Comparison of ENCODE assay signal across 15 mouse cellular contexts in the genomic region with DNA sequence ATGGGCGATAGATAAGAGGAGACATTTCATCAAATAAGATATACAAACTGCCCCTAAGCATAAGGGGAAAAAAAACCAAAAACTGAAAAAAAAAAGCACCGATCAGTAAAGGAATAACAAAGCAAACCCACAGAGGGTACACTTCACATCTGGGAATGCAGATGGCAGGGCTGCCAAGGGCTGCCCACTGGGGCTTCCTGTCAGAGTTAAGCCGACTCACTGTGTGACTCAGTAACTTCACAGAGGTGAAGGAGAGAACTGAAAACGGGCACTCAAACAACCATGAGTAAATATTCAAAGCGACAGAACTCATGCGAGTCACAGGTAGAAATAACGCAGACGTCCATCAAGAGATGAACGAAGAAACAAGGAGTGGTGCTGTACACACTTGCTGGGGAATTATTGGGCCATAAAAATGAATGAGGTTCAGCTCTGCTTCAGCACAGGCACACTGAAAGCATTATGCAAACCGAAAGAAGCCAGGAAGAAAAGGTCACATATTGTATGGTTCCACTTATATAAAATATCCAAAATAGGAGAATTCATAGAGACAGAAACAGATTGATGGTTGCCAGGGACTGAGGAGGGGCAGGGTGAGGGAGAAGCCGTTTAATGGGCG.
DNase-seq lines count a peak whose midpoint lies in the region; ATAC-seq and TF ChIP-seq lines count a peak whose summit lies in the region.
"Had no signal": no experiment of that assay in that cellular context is flagged by ENCODE, and none has a peak within 500 bp of the region (broad histone marks: within the 10 kb centered on the region; RNA-seq: fewer than 3 reads in every experiment).

No protein-coding gene starts in this region.

- H3K9ac ChIP-seq in CH12.LX (ENCODE audit: insufficient read depth, low read depth), result no peak overlapping the region
- H3K9ac ChIP-seq in intestine, embryonic 14.5 days (ENCODE audit: low read length), result no peak overlapping the region
- H3K9ac ChIP-seq: forebrain, embryonic 12.5 days; hindbrain, embryonic 13.5 days; liver, embryonic 12.5 days; midbrain, embryonic 13.5 days had no signal

- TF ChIP-seq EP300 in CH12.LX (IDR thresholded peaks at IDR 0.05; ENCODE audit: low read length), result no peak; the same call in 1 of the 2 replicates

- H3K79me2 ChIP-seq in CH12.LX (replicated peaks; ENCODE audit: control insufficient read depth, extremely low read depth, insufficient read depth, poor library complexity, severe bottlenecking), result no peaks in the 10 kb centered on the region

- 34% methylated on average over 12 of the region's 12 CpGs for WGBS in thymus, adult 2 months
- 57% methylated on average over 12 of the region's 12 CpGs for WGBS in intestine, embryonic 14.5 days

- H3K4me1 ChIP-seq in thymus, adult 2 months (replicated peaks; ENCODE audit: control insufficient read depth, insufficient read depth, low read length), result 0 out of 2 replicates have a peak, but pooled peaks cover 3% of the 10 kb centered on the region
- H3K4me1 ChIP-seq in CH12.LX (ENCODE audit: control insufficient read depth in 1 of 2, insufficient read depth in 2 of 2), result peaks cover 0 to 22% of the 10 kb centered on the region in 2 experiments; a peak in 2 of 4 replicates
- no peaks in the 10 kb centered on the region for H3K4me1 ChIP-seq in intestine, embryonic 14.5 days (replicated peaks; ENCODE audit: control insufficient read depth, insufficient read depth, low read length)

- H3K36me3 ChIP-seq in thymus, adult 2 months (ENCODE audit: control insufficient read depth, insufficient read depth, low read length), result peaks cover 13% of the 10 kb centered on the region
- H3K36me3 ChIP-seq in CH12.LX (replicated peaks in 1 of 2; ENCODE audit: control insufficient read depth in 1 of 2, insufficient read depth in 1 of 2, low read length in 1 of 2), result peaks cover 8 to 67% of the 10 kb centered on the region in 2 experiments
- H3K36me3 ChIP-seq in intestine, embryonic 14.5 days (ENCODE audit: control insufficient read depth, insufficient read depth, low read length), result peaks cover 5% of the 10 kb centered on the region
- H3K36me3 ChIP-seq: forebrain, embryonic 12.5 days; hindbrain, embryonic 13.5 days; midbrain, embryonic 13.5 days had no signal

- no peaks in the 10 kb centered on the region for H3K9me3 ChIP-seq in CH12.LX (replicated peaks; ENCODE audit: low read length)
- no peaks in the 10 kb centered on the region for H3K9me3 ChIP-seq in intestine, embryonic 14.5 days (ENCODE audit: control insufficient read depth, low read length)
- H3K9me3 ChIP-seq: forebrain, embryonic 12.5 days; hindbrain, embryonic 13.5 days; liver, embryonic 12.5 days; midbrain, embryonic 13.5 days had no signal

- no peak for TF ChIP-seq CTCF in thymus, adult 2 months (IDR thresholded peaks at IDR 0.05; ENCODE audit: borderline replicate concordance, control insufficient read depth, extremely low read depth, insufficient read depth, low read length, poor library complexity)
- TF ChIP-seq CTCF in CH12.LX (conservative IDR thresholded peaks at IDR 0.05 in 1 of 2, IDR thresholded peaks at IDR 0.05 in 1 of 2; ENCODE audit: low read depth in 2 of 2, low read length in 2 of 2), result no peak

- in situ Hi-C loops in CH12.LX (cut with MboI; ENCODE audit: low pct_ligation_motif_present, low pct_unique_long_range_greater_than_20kb, low sequenced_read_pairs), result no loop called here

- H3K4me2 ChIP-seq in CH12.LX (ENCODE audit: insufficient read depth, low read depth, poor library complexity, severe bottlenecking), result no peak overlapping the region
- no peak overlapping the region for H3K4me2 ChIP-seq in intestine, embryonic 14.5 days (ENCODE audit: low read length)
- H3K4me2 ChIP-seq: forebrain, embryonic 12.5 days; hindbrain, embryonic 13.5 days; liver, embryonic 12.5 days; midbrain, embryonic 13.5 days had no signal

- H3K4me3 ChIP-seq in thymus, adult 2 months (ENCODE audit: control insufficient read depth, insufficient read depth, low read length), result no peak overlapping the region
- H3K4me3 ChIP-seq in CH12.LX (replicated peaks in 1 of 3; ENCODE audit: low read depth in 2 of 3, low read length in 2 of 3, poor library complexity in 1 of 3), result no peak overlapping the region
- no peak overlapping the region for H3K4me3 ChIP-seq in intestine, embryonic 14.5 days (ENCODE audit: low read depth, low read length)
- H3K4me3 ChIP-seq: forebrain, embryonic 12.5 days; hindbrain, embryonic 13.5 days; liver, embryonic 12.5 days; midbrain, embryonic 13.5 days had no signal

- TF ChIP-seq RAD21 in CH12.LX (IDR thresholded peaks at IDR 0.05; ENCODE audit: low read depth, low read length), result no peak

- no peak for TF ChIP-seq POLR2A in thymus, adult 2 months (IDR thresholded peaks at IDR 0.05; ENCODE audit: control insufficient read depth, extremely low read depth, insufficient read depth, low read length, poor library complexity)
- TF ChIP-seq POLR2A in CH12.LX (IDR thresholded peaks at IDR 0.05; ENCODE audit: low read depth, low read length), result no peak

- 0 out of 2 replicates have a peak, but pooled peaks have one; percentile 50 for ATAC-seq in intestine, embryonic 14.5 days (replicated peaks; ENCODE audit: low FRiP score, low TSS enrichment, low read depth)
- ATAC-seq in megakaryocyte-erythroid progenitor cell, adult 5-6 weeks (replicated peaks; ENCODE audit: low FRiP score, low TSS enrichment, poor library complexity, severe bottlenecking), result peak; percentile 60; the same call in 1 of the 2 replicates
- ATAC-seq: liver, embryonic 12.5 days; midbrain, embryonic 13.5 days had no signal

- dilution Hi-C loops in CH12.LX (cut with MboI; ENCODE audit: extremely low pct_ligation_motif_present, extremely low pct_unique_long_range_greater_than_20kb, low sequenced_read_pairs), result no loop called here

- no peak overlapping the region for H3K27ac ChIP-seq in thymus, adult 2 months (ENCODE audit: control insufficient read depth, insufficient read depth, low read length)
- H3K27ac ChIP-seq in CH12.LX (ENCODE audit: insufficient read depth, low read depth), result no peak overlapping the region
- no peak overlapping the region for H3K27ac ChIP-seq in intestine, embryonic 14.5 days (ENCODE audit: low read depth)
- H3K27ac ChIP-seq: forebrain, embryonic 12.5 days; hindbrain, embryonic 13.5 days; liver, embryonic 12.5 days; midbrain, embryonic 13.5 days had no signal

- H3K27me3 ChIP-seq in thymus, adult 2 months (ENCODE audit: control insufficient read depth, insufficient read depth, low read length), result no peaks in the 10 kb centered on the region
- H3K27me3 ChIP-seq in CH12.LX (replicated peaks), result no peaks in the 10 kb centered on the region
- no peaks in the 10 kb centered on the region for H3K27me3 ChIP-seq in intestine, embryonic 14.5 days (replicated peaks; ENCODE audit: control insufficient read depth, insufficient read depth, low read length)
- H3K27me3 ChIP-seq: forebrain, embryonic 12.5 days; hindbrain, embryonic 13.5 days; liver, embryonic 12.5 days had no signal

- DNase-seq in thymus, adult 2 months, result peak; percentile 15
- DNase-seq in thymus, adult 18-20 months, result no peak
- no peak for DNase-seq in CH12.LX (ENCODE audit: extremely low read depth)
- no peak for DNase-seq in intestine, embryonic 14.5 days (ENCODE audit: low spot score)
- DNase-seq in cerebellum, postnatal 4 days (ENCODE audit: low spot score in 2 of 2), result no peak
- DNase-seq in Muller cell, postnatal 12 days (ENCODE audit: inconsistent ontology term), result no peak
- DNase-seq: adrenal gland, adult 8-10 months; cerebellum, adult 11-12 months; kidney, adult 9 months; right cerebral cortex, postnatal 14 days had no signal

TF ChIP-seq in CH12.LX, 34 proteins besides CTCF, POLR2A, EP300 and RAD21:
- peak; percentile 33; the same call in 1 of the 2 replicates for TF ChIP-seq ETS1 (conservative IDR thresholded peaks at IDR 0.05; ENCODE audit: low read depth, low read length)
- TF ChIP-seq MYC (IDR thresholded peaks at IDR 0.05; ENCODE audit: low read depth, low read length), result no peak
- no peak for TF ChIP-seq JUN (IDR thresholded peaks at IDR 0.05; ENCODE audit: insufficient read depth, low read depth, low read length)
- no peak for TF ChIP-seq UBTF (IDR thresholded peaks at IDR 0.05; ENCODE audit: low read depth, low read length)
- TF ChIP-seq POLR2AphosphoS2 (IDR thresholded peaks at IDR 0.05; ENCODE audit: low read depth, low read length), result no peak
- TF ChIP-seq MEF2A (IDR thresholded peaks at IDR 0.05; ENCODE audit: borderline replicate concordance, low read depth, low read length), result no peak
- TF ChIP-seq ZMIZ1 (IDR thresholded peaks at IDR 0.05; ENCODE audit: low read depth, low read length), result no peak
- TF ChIP-seq CHD1 (IDR thresholded peaks at IDR 0.05; ENCODE audit: low read depth, low read length), result no peak
- no peak for TF ChIP-seq SIN3A (IDR thresholded peaks at IDR 0.05; ENCODE audit: low read length)
- no peak for TF ChIP-seq BHLHE40 (IDR thresholded peaks at IDR 0.05; ENCODE audit: low read depth, low read length)
- peak; percentile 25; the same call in 1 of the 2 replicates for TF ChIP-seq IRF4 (IDR thresholded peaks at IDR 0.05; ENCODE audit: low read depth, low read length)
- TF ChIP-seq HCFC1 (IDR thresholded peaks at IDR 0.05; ENCODE audit: low read depth, low read length), result no peak
- no peak for TF ChIP-seq USF2 (conservative IDR thresholded peaks at IDR 0.05; ENCODE audit: low read depth, low read length)
- TF ChIP-seq ZC3H11A (IDR thresholded peaks at IDR 0.05; ENCODE audit: low read depth, low read length), result no peak
